Mouse (Mus musculus) left cerebral cortex, adult 18-20 months (tissue): ENCODE data around the gene 1700025G04Rik. TPM values are rescaled to one million over a fixed set of nuclear protein-coding genes. Genes with fewer than 3 reads are reported as not detected.
A peak's percentile ranks its signal among the peaks of the same experiment; 100 is the strongest.

Experiments used
- DNase-seq, 2 experiments: peaks; one replicate each; pipeline ENCODE4 v3.0.0; 2021 to 2022; ENCODE audit warnings: low spot score in 2 of 2, mixed read lengths in 1 of 2
- long read RNA-seq, 2 experiments: library from polyadenylated mRNA; stranded (forward); transcript quantifications; one replicate each; pipeline ENCODE4 v2.0.0; 2021
- total RNA-seq, 2 experiments: library from RNA; stranded (reverse); gene quantifications; 2 replicates each; pipeline ENCODE4 v1.2.3; 2021

1700025G04Rik gene
- total RNA-seq = 10 to 100 TPM; 69.7 to 72.8 TPM
- long read RNA-seq, experiment 1, full-length matches to known transcripts = 31 of 51 reads
- long read RNA-seq, experiment 1, partial matches to known transcripts = 0 of 51 reads
- long read RNA-seq, experiment 1, other reads (novel, unspliced or antisense) = 20 of 51 reads
- long read RNA-seq, experiment 2, full-length matches to known transcripts = 24 of 34 reads
- long read RNA-seq, experiment 2, partial matches to known transcripts = 2 of 34 reads
- long read RNA-seq, experiment 2, other reads (novel, unspliced or antisense) = 8 of 34 reads

GRCm38 (mm10) chr1:152090018-152090553, at the start of gene 1700025G04Rik:
1700025G04Rik (minus strand) TSS chr1:152090125.
- peak; percentile 74 to 85 for DNase-seq

- no peak for DNase-seq
Measured at GRCm38 (mm10) chr1:152139496-152139895, 49.6 kb upstream of the 1700025G04Rik start.

GRCm38 (mm10) chr1:152130029-152130727, 40.3 kb upstream of the 1700025G04Rik start:
- DNase-seq = peak; percentile 12 to 17

DNA sequence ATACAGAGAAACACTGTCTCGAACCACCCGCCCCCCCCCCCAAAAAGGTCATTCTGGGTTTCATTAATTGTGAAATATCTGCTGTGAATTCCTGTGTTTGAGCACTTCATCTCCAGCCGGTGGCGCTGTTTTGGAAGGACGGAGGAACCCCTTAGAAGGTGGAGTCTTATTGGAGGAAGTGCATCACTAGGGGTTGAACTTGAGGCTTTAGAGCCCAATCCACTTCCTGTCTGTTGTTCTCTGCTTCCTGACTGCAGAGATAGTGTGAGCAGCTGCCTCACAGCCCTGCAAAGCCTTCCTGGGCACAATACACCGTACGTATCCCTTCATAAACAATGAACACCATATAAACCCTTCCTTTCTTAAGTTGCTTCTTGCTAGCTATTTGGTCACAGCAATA, 35.5 kb upstream of the 1700025G04Rik start:
- DNase-seq = no peak

GRCm38 (mm10) chr1:152110123-152110522, 20.2 kb upstream of the 1700025G04Rik start:
- DNase-seq = no peak

- DNase-seq = no peak
Measured at GRCm38 (mm10) chr1:152106136-152106535, 16.2 kb upstream of the 1700025G04Rik start.

GRCm38 (mm10) chr1:152105246-152105645, 15.3 kb upstream of the 1700025G04Rik start:
- DNase-seq = no peak

- DNase-seq = no peak
Measured at GRCm38 (mm10) chr1:152101746-152102145, 11.8 kb upstream of the 1700025G04Rik start.

- no peak for DNase-seq
Measured at GRCm38 (mm10) chr1:152096045-152096444, 6.1 kb upstream of the 1700025G04Rik start.

- DNase-seq = peak; percentile 49 to 63
Measured at GRCm38 (mm10) chr1:152090564-152091545, 930 bp upstream of the 1700025G04Rik start.

- DNase-seq = peak; percentile 44 to 61
Measured at GRCm38 (mm10) chr1:152089526-152089925, 399 bp downstream of the 1700025G04Rik start.

DNA sequence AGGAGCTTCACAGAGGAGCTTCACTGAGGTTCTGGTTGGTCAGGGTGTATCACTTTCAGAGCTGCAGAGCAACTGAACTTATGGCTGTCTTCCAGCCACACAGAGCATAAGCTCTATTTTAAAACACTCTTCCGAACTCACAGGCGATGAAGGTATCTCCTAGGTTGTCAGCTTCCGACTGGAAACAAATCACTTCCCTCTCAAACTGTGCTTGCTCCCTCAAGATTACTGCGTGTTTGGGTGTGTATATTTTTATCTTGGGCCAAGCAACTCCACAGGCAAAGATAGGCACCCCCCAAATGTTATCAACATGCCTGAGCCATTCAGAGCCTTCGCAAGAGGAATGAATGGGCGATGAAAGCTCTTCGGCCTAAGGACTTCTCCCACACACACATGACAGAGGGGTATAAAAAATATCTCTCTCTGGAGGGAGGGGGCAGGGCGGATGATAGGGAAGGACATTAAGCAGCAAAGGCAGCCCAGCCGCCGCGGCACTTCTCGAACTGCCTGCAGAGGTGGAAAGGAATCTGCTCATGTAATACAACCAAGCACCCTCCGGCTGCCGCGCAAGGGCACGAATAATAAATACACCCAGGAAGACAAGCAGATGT, 1.0 kb downstream of the 1700025G04Rik start:
- DNase-seq = peak; percentile 47 to 71

GRCm38 (mm10) chr1:152088030-152088429, 1.9 kb downstream of the 1700025G04Rik start:
- no peak for DNase-seq

DNA sequence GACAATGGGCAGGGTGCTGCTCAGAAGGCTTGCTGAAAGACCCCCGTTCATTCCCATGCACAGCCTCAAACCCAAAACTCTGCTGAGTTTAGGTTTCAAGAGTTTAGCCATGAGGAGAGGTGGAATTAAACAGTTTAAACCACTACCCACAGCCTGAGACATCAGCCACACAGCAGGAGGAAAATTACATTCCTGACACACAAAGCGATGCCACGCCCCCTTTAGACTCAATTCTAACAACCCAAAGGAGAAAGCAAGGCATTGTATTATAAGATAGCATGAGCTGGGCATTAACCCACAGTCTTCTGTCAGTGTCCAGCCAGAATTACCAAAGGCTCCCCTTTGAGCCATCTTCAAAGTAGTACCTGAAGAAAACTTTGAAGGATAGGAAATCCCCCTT, 3.0 kb downstream of the 1700025G04Rik start:
- no peak for DNase-seq

GRCm38 (mm10) chr1:152085561-152085960, 4.4 kb downstream of the 1700025G04Rik start:
- no peak for DNase-seq

- peak in 1 of 2 experiments; percentile 21 for DNase-seq
Measured at GRCm38 (mm10) chr1:152084638-152085345, 5.1 kb downstream of the 1700025G04Rik start.

DNA sequence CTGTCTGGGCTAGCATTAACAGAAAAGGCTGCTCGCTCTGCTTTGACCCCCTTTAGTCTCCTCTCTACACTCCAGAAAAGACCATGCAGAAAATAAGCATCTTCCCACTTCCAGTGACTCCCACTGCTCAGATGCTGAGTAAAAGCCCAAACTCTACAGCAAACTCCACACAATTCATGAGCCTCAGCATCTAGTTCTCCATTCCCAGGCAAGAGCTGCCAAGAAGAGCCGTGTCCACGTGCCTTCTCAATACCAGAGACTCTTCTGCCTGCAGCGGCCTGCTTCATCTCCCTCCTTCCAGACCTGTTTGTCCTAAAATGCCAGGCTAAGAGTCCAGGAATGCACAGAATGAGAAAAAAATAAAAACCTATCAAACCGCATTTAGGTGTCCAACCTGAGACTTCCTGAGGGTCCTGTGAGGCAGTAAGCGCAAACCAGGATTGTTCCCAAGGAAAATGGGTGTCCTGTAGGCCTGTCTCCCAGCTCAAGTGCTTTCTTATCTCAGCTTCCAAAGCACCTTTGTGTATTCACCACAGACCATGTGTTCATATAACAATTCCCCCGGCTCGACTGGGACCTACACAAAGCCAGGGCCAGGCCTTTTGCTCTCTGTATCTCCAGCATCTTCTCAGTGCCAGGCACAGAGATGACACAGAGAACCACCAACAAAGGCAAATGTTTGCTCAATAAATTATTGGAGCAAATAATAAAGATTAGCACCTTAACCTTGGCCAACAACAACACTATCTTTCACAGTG, 7.8 kb downstream of the 1700025G04Rik start:
- peak; percentile 41 to 53 for DNase-seq

DNA sequence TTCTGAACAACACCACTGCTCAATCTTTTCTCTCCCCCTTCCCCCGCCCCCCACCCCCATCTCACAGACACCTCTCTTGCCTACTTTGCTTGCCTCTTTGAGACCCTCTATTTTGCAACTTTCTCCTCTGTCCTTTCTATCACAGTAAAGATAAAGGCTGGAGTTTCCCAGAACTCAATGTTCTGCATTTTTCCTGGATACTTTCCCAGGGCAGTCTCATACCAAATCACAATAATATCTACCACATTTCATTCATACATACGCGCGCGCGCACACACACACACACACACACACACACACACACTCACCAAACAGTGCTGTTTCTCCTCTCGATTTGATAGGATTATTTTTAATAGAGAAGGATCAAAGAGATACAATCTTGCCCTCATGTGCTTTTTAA, 8.8 kb downstream of the 1700025G04Rik start:
- no peak for DNase-seq

DNA sequence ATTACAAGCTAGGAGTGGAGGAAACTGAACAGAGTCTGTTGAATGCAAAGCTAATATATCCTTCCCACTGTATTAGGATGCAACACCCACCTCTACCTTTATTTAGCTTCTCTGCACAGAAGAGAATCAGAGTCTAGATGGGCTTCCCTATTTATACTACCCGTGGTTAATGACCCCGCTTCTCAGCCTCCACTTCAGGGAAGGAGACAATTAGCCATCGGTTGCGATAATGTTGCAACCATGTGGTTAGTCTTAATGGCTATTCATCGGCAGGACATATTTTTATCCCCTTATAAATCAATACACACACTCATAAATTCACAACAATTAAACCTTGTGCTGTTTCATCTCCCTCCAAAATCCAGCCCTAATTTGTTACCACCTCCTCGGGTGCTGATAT, 9.7 kb downstream of the 1700025G04Rik start:
- no peak for DNase-seq
